Mouse (Mus musculus) lung, postnatal 36 days (tissue): Measurements from ENCODE around the gene Ldhd.

Source experiments
- DNase-seq: peaks from one replicate; pipeline ENCODE4 v3.0.0; 2022; ENCODE audit warnings: mixed read lengths

The Ldhd gene

DNA sequence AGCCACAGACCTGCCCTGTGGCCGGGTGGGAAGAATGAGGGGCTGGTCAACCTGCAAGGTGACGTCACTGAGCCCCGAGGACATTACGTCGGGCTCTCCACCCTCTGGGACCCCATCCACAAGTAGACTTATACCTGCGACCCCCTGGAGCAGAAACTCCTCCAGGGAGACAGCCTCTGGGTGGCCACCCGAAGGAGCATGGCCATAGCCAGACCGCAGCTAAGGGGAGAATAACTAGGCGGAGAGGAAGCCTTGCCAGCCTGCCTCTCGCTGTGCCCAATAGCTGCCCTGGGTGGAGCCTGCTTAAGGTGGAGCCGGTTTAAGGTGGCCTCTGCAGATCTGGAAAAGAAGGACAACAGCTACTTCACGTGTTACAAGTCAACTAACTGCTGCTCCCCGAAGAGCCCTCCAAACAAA is at the start of gene Ldhd:
TSS of gene Ldhd (minus strand) at position 270 of the 417 bp plus-strand sequence.
- DNase-seq, result peak; percentile 77

- DNase-seq, result no peak
Measured at GRCm38 (mm10) chr8:111678848-111679247, 48.7 kb upstream of the Ldhd start.

- peak; percentile 84 for DNase-seq
Measured at GRCm38 (mm10) chr8:111678111-111678510, 47.9 kb upstream of the Ldhd start.

DNA sequence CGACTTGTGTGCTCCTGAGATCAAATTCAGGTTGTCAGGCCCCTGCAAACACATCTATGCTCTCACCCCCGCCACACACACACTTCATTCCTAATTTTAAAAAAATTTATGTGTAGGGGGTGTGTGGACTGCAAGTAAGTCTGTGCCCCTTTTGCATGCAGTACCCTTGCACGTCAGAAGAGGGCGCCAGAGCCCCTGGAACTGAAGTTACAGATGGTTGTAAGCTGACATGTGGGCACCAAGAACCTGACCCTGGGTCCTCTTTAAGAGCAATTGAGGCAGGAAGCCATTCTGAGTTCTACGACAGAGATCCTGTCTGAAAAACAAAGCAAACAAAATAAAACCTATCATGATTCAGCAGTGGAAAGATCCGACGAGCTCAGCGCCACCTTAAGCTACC is 46.1 kb upstream of the Ldhd start:
- no peak for DNase-seq

- DNase-seq, result no peak
Measured at GRCm38 (mm10) chr8:111666751-111667150, 36.6 kb upstream of the Ldhd start.

DNA sequence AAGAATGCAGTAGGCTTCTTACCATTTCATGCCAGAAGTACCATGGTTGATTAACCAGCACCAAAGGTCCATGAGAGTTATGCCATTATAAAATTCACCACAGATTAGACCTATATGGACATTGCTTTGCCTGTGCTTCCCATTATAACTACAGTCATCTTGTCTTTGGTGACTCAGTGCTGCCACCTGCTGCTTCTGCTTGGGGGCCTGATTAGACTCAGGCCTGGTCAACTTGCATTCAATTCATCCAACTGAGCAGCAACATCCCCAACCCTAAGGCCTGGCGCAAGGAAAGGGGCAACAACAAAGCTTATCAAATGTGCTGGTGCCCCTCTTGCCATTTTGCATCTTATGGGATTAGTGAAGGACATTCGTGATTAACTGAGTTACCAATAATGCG is 32.3 kb upstream of the Ldhd start:
- peak; percentile 96 for DNase-seq

GRCm38 (mm10) chr8:111658819-111659423 is 28.7 kb upstream of the Ldhd start:
- DNase-seq, result no peak

DNA sequence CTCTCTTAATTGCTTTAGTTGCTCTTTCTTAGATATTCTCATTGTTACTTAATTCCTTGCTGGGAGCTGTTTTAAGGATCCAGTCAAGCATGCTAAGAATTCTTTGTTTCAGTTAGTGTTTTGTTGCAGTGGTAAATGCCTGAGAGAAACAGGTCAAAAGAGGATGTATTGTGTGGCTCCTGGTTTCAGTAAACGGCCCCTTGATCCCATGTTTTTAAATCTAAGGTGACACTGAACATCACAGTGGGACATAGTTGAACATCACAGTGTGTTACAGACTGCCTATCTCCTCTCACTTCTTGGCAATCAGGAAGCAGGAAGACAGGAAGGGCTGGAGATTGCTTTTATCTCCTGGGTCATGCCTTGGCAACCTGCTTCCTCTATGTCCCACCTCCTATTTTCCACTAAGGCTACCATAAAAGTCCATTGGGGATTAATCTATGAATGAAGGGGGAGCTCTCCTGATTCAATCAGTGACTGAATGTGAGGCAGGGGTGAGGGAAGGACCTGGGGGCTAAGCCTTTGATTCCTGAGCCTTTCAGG is 27.2 kb upstream of the Ldhd start:
- no peak for DNase-seq

- no peak for DNase-seq
Measured at GRCm38 (mm10) chr8:111653524-111653923, 23.4 kb upstream of the Ldhd start.

DNA sequence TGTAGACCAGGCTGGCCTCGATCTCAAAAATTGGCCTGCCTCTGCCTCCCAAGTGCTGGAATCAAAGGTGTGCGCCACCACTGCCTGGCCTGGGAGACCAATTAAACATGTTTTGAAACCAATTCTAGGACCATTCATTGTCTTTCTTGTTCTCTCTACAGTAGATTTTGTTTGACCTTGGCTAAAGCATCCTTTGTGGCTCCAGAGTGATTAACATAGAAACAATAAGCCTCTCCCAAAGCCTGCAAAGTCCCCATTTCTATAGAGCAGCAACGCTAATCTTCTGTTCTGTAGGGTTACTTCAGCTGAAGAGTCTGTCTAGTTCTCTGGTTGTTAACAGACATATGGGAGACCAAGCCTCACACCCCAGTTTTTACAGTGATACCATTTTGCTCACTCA is 20.5 kb upstream of the Ldhd start:
- no peak for DNase-seq

GRCm38 (mm10) chr8:111648834-111649233 is 18.7 kb upstream of the Ldhd start:
- DNase-seq, result no peak

DNA sequence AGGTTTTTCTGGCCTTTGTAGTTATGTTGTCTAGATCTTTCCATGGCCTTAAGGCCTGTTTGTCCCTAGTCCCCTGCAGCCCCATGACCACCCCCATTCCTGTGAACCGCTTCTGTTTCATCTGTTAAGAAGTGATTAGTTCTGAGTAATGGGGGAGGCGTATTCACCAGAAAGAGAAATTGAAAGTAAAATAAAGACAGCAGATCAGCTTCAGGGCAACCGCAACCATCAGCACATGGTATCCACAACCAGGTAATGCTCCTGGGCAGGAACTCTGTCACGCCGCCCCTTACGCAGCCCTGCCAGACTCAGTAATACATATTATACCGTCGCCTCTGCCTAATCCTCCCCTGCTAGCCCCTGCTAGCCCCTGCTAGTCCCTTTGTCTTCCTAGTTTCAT is 15.5 kb upstream of the Ldhd start:
- DNase-seq, result no peak

- peak; percentile 75 for DNase-seq
Measured at GRCm38 (mm10) chr8:111644286-111645051, 14.3 kb upstream of the Ldhd start.

- DNase-seq, result peak; percentile 95
Measured at GRCm38 (mm10) chr8:111643264-111644141, 13.3 kb upstream of the Ldhd start, which contains the start of gene Zfp1. Zfp1 (plus strand) TSS chr8:111643401.

GRCm38 (mm10) chr8:111642939-111643263 is 12.7 kb upstream of the Ldhd start:
- no peak for DNase-seq

DNA sequence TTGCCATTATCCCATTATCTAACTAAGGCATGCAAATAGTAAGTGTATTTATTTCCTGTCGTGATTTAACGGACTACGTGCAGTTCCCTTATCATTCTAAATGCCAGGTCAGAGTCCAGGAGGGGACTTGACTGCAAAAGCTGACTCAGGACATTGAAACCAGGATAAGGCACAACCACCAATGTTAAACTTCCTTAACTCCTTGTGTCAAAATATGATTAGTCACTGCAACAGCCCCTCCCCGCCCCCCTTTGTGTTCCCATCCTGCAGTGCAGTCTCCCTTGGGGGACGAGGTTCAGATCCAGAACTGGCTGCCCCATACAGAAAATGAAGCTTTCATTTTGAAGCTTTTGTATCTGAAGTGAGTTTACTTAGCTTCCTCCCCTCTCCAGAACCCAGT is 12.3 kb upstream of the Ldhd start:
- no peak for DNase-seq

GRCm38 (mm10) chr8:111641064-111641463 is 10.9 kb upstream of the Ldhd start:
- no peak for DNase-seq

- DNase-seq, result no peak
Measured at GRCm38 (mm10) chr8:111638086-111638485, 7.9 kb upstream of the Ldhd start.

DNA sequence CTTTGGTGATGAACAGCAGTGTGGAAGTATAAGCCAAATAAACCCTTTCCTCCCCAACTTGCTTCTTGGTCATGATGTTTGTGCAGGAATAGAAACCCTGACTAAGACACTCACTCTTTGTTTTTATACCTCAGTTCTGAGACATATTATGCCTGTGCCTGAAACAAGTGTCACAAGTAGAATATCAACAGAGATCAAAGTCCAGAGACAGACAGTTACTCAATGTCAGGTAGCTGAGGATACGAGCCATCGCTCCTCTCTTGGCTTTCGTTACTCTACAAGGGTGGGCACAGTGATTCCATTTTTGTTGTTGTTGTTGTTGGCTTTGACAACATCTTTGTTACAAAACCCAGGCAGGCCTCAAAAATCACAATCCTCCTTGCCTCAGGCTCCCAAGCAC is 2.8 kb upstream of the Ldhd start:
- DNase-seq, result no peak

DNA sequence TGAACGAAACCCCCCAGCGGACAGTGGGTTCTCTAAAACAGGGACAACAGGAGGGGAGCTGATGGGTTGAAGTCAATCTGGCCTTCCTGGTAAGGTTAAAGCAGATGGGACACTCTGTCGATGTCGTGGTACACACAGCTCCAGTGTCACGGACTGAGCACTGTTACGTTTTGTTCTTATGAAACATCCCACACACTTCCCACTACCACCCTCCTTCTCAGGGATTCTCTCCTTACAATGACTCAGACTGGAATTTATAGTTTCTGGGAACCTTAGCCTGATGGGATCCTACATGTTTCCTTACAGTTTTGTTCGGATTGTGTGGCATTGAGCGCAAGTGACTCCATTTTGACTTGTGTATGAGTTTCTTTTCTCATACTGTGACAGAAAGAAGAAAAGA is 1.4 kb upstream of the Ldhd start:
- no peak for DNase-seq

GRCm38 (mm10) chr8:111628894-111629501 is 1.2 kb downstream of the Ldhd start:
- no peak for DNase-seq

- DNase-seq, result no peak
Measured at GRCm38 (mm10) chr8:111628401-111628800, 1.8 kb downstream of the Ldhd start.

DNA sequence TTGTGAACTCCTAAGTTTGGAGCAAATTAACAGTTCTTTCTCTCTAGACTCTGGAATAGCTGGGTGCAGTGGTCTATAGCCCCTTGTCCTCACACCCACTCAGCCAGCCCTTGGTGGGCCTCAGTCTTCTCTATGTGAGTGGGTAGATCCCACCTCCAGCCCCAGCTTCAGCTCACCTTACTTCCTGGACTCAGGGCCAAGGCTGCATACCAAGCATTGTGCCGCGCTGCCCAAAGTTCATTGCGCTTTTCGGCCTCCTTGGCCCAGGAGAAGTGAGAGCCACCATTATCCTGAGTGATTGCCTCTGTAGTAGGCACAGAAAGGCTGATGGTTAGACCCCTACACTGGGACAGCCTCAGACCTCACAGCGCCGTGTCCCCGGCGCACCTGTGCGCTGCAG is 2.3 kb downstream of the Ldhd start:
- DNase-seq, result no peak
